Mouse (Mus musculus) liver, adult 2 months (tissue): ENCODE results near the gene Gm10912.
A peak's percentile ranks its signal among the peaks of the same experiment; 100 is the strongest.

ENCODE experiments used
- CTCF ChIP-seq: fragments of 200-500 bp; IDR thresholded peaks from 2 replicates; pipeline ENCODE4 v1.5.1; 2011; ENCODE audit warnings: low read depth, low read length, control low read depth
- POLR2A ChIP-seq: fragments of 200-500 bp; IDR thresholded peaks from 2 replicates; pipeline ENCODE4 v1.6.1; 2011; ENCODE audit warnings: low read length, control low read depth; ENCODE audit not compliant: insufficient read depth; ENCODE audit errors: extremely low read depth

DNA sequence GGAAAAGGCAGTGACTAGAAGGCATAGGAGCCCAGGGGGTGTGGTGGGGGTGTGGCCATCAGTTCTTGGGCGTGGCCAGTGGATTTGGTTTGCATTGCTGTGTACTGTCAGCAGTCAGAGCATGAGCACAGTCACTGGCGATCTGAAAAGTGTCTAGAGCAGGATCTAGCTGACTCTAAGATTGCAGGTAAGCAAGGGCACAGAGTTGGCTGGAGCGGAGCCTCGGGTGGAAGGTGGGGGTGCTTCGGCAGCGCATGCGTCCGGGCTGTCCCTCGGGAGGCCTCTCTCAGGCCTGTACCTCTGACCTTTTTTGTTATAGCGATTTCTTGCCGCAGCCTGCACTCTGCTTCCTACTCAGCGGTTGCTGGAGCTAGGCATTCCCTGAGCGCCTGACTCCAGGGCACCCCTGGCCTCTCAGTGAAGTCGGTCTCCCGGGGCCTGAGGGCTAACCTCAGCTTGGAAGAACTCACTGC lies 30.2 kb downstream of the Gm10912 start, which contains the start of gene Cd59a:
- TF ChIP-seq CTCF (no peak), POLR2A (peak; percentile 56; the same call in 1 of the 2 replicates)
